Mouse (Mus musculus): Measurements from ENCODE around the gene Dennd5a. TPM values are rescaled to one million over a fixed set of nuclear protein-coding genes. Genes with fewer than 3 reads are reported as not detected.

Gene Dennd5a
- polyA plus RNA-seq (2014; fragmentation: Illumina TruSeq; extraction: RNeasy Lipid Tissue Mini Kit (QIAGEN cat#74804); ENCODE audit: low read depth, low replicate concordance), result 39.2 TPM

DNA sequence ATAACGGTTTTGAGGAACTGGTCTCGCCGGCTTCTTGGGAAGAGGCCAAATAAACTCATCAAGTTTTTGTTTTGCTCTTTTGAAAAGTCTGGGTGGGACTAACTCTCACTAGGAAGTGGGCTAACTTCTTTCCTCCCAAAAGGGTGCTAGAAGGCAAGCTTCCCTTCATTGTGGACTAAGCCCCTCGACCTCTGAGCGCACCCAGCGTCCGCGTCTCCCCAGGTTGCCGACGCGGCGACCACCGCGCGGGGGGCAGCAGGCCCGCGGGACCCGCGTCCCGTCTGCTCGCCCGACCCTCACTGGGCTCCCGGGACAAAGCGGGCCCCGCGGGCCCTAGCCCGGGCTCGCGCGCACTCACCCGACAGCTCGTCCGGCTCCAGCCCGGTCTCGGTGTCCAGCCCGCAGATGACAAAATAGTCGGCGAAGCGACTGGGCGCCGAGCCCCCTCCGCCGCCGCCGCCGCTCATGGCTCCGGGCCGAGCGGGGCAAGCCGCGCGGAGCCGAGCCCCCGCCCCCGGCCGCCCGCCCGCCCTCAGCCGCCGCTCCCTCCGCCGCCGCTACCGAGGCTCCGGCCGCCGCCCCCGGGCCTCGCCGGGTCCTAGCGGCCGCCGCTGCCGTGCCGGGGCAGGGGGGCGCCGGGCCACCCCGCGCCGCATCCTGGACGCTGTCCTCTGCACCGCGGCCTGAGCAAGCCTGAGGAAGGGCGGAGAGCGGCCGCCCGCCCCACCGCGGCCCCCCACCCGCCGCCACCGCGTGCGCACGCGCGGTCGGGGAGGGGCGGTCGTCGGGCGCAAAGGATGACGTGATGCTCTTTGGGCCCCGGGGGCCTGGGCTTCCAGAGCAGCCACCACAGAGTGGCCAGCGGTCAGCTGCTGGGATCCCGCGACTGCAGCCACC, at the start of gene Dennd5a:
TSS of gene Dennd5a (minus strand) at position 755 of the 897 bp plus-strand sequence.

GRCm38 (mm10) chr7:109986775-109987174, 26.5 kb upstream of the Dennd5a start, which contains the start of gene Tmem41b:
Gene Tmem41b (minus strand): TSS chr7:109986929.

GRCm38 (mm10) chr7:109865370-109866229, 94.7 kb downstream of the Dennd5a start, which contains the start of gene Scube2:
Gene Scube2 (minus strand): TSS chr7:109865679.

Other genes starting within 250 kb of the Dennd5a start
- not detected for gene BC051019, start 236.6 kb downstream of the Dennd5a start, polyA plus RNA-seq (2014; fragmentation: Illumina TruSeq; extraction: RNeasy Lipid Tissue Mini Kit (QIAGEN cat#74804); ENCODE audit: low read depth, low replicate concordance)
- gene Ascl3, start 228.7 kb downstream of the Dennd5a start, polyA plus RNA-seq (2014; fragmentation: Illumina TruSeq; extraction: RNeasy Lipid Tissue Mini Kit (QIAGEN cat#74804); ENCODE audit: low read depth, low replicate concordance), result not detected
- gene Tmem9b, start 207.6 kb downstream of the Dennd5a start, polyA plus RNA-seq (2014; fragmentation: Illumina TruSeq; extraction: RNeasy Lipid Tissue Mini Kit (QIAGEN cat#74804); ENCODE audit: low read depth, low replicate concordance), result 42.8 TPM
- gene Nrip3, start 178.4 kb downstream of the Dennd5a start, polyA plus RNA-seq (2014; fragmentation: Illumina TruSeq; extraction: RNeasy Lipid Tissue Mini Kit (QIAGEN cat#74804); ENCODE audit: low read depth, low replicate concordance), result 5.7 TPM
- gene Scube2, start 94.8 kb downstream of the Dennd5a start, polyA plus RNA-seq (2014; fragmentation: Illumina TruSeq; extraction: RNeasy Lipid Tissue Mini Kit (QIAGEN cat#74804); ENCODE audit: low read depth, low replicate concordance), result 8.0 TPM
- 156 TPM for gene Tmem41b, start 26.5 kb upstream of the Dennd5a start, polyA plus RNA-seq (2014; fragmentation: Illumina TruSeq; extraction: RNeasy Lipid Tissue Mini Kit (QIAGEN cat#74804); ENCODE audit: low read depth, low replicate concordance)
- gene Ipo7, start 57.8 kb upstream of the Dennd5a start, polyA plus RNA-seq (2014; fragmentation: Illumina TruSeq; extraction: RNeasy Lipid Tissue Mini Kit (QIAGEN cat#74804); ENCODE audit: low read depth, low replicate concordance), result 66.8 TPM
- 13.1 TPM for gene Zfp143, start 100.7 kb upstream of the Dennd5a start, polyA plus RNA-seq (2014; fragmentation: Illumina TruSeq; extraction: RNeasy Lipid Tissue Mini Kit (QIAGEN cat#74804); ENCODE audit: low read depth, low replicate concordance)
- 46.1 TPM for gene Wee1, start 161.6 kb upstream of the Dennd5a start, polyA plus RNA-seq (2014; fragmentation: Illumina TruSeq; extraction: RNeasy Lipid Tissue Mini Kit (QIAGEN cat#74804); ENCODE audit: low read depth, low replicate concordance)

Measured in testis, adult 10 weeks (tissue).